Mouse (Mus musculus): ENCODE results near the gene Plekho2.

- no peak for TF ChIP-seq CTCF (IDR thresholded peaks at IDR 0.05; ENCODE audit: control insufficient read depth, insufficient read depth, insufficient replicate concordance, low read depth, low read length)
- TF ChIP-seq POLR2A (IDR thresholded peaks at IDR 0.05; ENCODE audit: control insufficient read depth, low read depth, low read length) = no peak
Observed at GRCm38 (mm10) chr9:65541126-65542068, 38.4 kb downstream of the Plekho2 start.

Data from testis, adult 2 months (tissue).